Mouse (Mus musculus): ENCODE measurements at regions not wholly inside any gene's neighbourhood (a gene's known extent, or its start where the extent isn't known, plus 50 kb on each side); places are given as distances from the start of the nearest gene placed in this dataset.
"Not testable (repeated sequence)": the region's sequence is repeated elsewhere in the genome, so short reads cannot be mapped to it uniquely, and the experiment has no call there.

DNA sequence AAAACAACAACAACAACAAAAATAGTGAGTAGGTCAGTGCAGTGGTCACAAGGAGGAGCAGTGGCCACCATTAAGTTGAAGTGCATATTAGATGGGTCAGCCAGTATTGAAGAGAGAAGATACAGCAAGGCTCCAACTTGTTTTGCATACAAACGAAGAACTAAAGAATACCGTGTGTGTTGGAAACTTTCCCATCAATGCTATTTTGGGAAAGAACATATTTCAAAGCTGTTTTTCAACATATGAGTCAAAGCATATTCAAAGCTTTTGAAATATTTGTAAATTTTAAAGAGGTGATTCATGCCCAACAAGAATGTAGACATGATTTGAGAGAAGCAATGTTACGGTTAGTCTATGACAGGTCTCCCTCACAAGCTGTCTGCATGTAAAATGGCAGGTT is 157.9 kb upstream of the Fer start:
- DNase-seq (ENCODE audit: low read depth): no peak
- TF ChIP-seq CTCF (IDR thresholded peaks at IDR 0.05; ENCODE audit: borderline replicate concordance, extremely low read depth, insufficient read depth, insufficient read length) (no peak), POLR2A (IDR thresholded peaks at IDR 0.05; ENCODE audit: borderline replicate concordance, extremely low read depth, insufficient read depth, insufficient read length, poor library complexity, severe bottlenecking) (no peak)

DNA sequence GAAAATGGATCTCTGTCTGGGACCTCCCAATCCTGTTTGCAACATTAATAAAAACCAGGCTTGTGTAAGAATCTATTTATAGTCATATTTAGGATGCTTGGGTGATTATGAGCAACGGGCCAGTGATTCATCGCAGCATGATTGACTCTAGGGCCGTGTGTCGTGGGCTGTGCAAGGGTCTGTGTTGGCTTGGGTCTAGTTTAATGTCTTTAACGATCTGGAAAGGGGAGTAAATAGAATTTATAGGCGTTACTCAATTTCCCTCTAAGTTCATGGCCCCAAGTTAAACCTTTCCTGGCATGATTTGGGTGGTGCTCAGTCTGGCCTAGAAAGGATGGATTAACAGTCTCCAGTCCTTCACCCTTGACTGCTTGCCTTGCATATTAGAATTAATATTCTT is 149.9 kb upstream of the Fer start:
- no peak for TF ChIP-seq POLR2A (IDR thresholded peaks at IDR 0.05; ENCODE audit: borderline replicate concordance, extremely low read depth, insufficient read depth, insufficient read length, poor library complexity, severe bottlenecking)
- no peak for TF ChIP-seq CTCF (IDR thresholded peaks at IDR 0.05; ENCODE audit: borderline replicate concordance, extremely low read depth, insufficient read depth, insufficient read length)
- DNase-seq (ENCODE audit: low read depth): no peak

DNA sequence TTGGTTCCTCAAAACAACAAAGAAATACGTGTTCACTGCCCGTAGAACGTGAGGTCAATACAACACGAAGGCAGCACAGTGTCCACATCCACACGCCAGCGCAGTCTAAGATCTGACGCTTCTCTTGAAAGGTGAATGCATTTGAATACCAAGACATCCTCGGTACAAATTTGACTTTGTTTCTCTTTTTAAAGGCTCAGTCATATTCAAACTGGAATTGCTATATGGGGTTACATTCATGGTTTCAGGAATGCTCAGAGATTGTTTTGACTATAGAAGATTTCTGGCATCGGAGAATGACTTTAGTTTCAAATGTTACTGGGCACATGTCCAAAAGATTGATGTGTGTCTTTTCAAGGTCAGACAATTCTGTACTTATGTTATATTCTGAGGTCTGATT is 147.2 kb upstream of the Fer start:
- no peak for TF ChIP-seq CTCF (IDR thresholded peaks at IDR 0.05; ENCODE audit: borderline replicate concordance, extremely low read depth, insufficient read depth, insufficient read length)
- no peak for TF ChIP-seq POLR2A (IDR thresholded peaks at IDR 0.05; ENCODE audit: borderline replicate concordance, extremely low read depth, insufficient read depth, insufficient read length, poor library complexity, severe bottlenecking)
- no peak for DNase-seq (ENCODE audit: low read depth)

DNA sequence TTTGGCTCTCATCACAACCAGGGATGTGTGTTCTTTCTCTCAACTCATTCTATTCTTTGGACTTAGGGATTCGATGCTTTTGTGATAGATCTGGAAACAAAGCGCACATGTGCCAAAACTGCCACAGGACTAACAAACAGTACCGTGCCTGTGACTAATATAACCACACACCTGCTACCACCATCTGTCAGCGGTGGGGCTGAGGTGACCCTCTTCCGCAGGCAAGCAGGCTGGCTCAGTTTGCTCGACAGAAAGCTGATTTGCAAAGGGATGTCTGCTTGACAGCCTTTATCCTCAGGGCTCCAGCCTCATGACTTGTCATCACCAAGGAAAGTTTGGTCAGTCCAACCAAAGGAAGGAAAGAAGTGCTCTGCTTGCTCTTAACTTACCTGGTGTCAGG is 146.7 kb upstream of the Fer start:
- peak; percentile 83 for DNase-seq (ENCODE audit: low read depth)
- TF ChIP-seq POLR2A (IDR thresholded peaks at IDR 0.05; ENCODE audit: borderline replicate concordance, extremely low read depth, insufficient read depth, insufficient read length, poor library complexity, severe bottlenecking) (no peak), CTCF (IDR thresholded peaks at IDR 0.05; ENCODE audit: borderline replicate concordance, extremely low read depth, insufficient read depth, insufficient read length) (no peak)

DNA sequence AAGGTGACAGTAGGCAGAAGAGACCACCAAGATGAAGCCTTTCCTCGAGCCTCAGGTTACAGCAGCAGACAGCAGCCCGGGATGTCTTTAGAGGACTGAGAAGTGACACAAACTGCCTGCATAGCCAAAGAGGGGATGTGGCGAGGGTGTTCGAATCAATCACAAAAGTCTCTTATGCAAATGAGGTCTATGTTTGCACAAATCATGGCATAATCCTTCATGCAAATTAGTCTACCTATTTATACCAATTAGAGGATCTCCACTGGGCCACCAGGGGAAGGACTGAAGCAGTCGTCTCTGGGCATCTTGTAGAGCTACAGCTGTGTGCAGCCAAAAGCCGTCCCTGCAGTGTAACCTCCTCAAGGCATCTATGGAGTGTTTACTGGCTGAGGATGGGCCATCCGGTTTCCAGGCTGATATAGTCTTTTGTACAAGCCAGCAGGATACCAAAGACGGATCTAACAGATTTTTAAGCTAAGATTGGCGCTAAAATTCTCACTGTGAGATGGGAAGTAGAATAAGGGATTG is 145.7 kb upstream of the Fer start:
- TF ChIP-seq CTCF (IDR thresholded peaks at IDR 0.05; ENCODE audit: borderline replicate concordance, extremely low read depth, insufficient read depth, insufficient read length) (no peak), POLR2A (IDR thresholded peaks at IDR 0.05; ENCODE audit: borderline replicate concordance, extremely low read depth, insufficient read depth, insufficient read length, poor library complexity, severe bottlenecking) (no peak)
- DNase-seq (ENCODE audit: low read depth): peak; percentile 46

DNA sequence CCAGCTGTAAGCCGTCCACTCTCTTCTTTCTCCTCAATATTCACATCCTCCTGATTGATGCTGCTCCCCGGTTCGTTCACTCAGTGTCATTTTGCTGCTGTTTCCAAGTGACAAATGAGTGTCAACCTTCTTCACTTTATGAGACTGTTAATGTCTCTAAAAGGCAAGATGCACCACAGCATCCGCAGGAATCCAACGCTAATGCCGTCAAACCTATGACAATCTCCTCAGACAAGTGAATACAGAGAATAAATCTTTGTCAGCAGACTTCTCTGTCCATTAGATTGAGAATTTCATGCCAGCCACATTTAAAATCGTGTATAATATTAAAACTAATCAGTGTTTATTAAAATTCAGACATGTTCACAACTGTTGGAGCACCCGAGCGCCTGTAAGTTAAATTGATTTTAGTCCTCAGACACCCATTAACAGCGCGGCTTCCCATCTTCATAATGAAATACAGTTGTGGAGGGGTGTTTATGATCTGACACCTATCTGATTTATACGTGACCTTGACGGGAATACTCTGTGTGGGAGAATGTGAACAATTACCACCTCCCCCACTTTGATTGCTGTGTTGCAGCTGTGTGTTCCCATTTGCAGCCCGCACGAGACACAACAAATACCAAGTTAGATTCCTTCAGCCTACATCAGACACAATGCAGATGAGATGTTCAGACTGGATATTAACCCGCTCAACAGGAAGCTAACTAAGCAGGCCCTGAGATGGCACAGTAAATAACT is 143.7 kb upstream of the Fer start:
- DNase-seq (ENCODE audit: low read depth): peak; percentile 59
- TF ChIP-seq CTCF (IDR thresholded peaks at IDR 0.05; ENCODE audit: borderline replicate concordance, extremely low read depth, insufficient read depth, insufficient read length) (no peak), POLR2A (IDR thresholded peaks at IDR 0.05; ENCODE audit: borderline replicate concordance, extremely low read depth, insufficient read depth, insufficient read length, poor library complexity, severe bottlenecking) (no peak)

- TF ChIP-seq CTCF (IDR thresholded peaks at IDR 0.05; ENCODE audit: borderline replicate concordance, extremely low read depth, insufficient read depth, insufficient read length) (no peak), POLR2A (IDR thresholded peaks at IDR 0.05; ENCODE audit: borderline replicate concordance, extremely low read depth, insufficient read depth, insufficient read length, poor library complexity, severe bottlenecking) (no peak)
- DNase-seq (ENCODE audit: low read depth): no peak
Observed at GRCm38 (mm10) chr17:63719771-63720170, 143.1 kb upstream of the Fer start.

DNA sequence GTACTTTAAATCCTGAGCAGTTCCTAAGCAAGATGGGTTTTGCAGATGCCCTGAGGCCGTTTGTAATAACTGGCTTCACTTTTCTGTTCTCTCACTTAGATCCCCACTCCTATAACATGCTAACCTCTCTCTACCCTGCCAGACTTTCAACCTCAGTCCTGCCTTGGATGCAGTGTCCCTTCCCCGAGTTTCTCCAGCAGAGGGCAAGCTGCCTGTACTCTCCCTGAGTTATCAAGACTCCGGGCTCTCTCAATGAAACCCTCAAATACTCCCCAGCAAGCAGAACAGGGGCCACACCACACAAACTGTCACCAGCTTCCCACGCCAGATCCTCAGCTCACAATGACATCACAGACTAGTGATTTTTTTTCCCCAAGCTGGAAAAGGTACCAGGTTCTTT is 142.0 kb upstream of the Fer start:
- peak; percentile 47 for DNase-seq (ENCODE audit: low read depth)
- TF ChIP-seq CTCF (IDR thresholded peaks at IDR 0.05; ENCODE audit: borderline replicate concordance, extremely low read depth, insufficient read depth, insufficient read length) (peak; percentile 55; the same call in 1 of the 2 replicates), POLR2A (IDR thresholded peaks at IDR 0.05; ENCODE audit: borderline replicate concordance, extremely low read depth, insufficient read depth, insufficient read length, poor library complexity, severe bottlenecking) (no peak)

DNA sequence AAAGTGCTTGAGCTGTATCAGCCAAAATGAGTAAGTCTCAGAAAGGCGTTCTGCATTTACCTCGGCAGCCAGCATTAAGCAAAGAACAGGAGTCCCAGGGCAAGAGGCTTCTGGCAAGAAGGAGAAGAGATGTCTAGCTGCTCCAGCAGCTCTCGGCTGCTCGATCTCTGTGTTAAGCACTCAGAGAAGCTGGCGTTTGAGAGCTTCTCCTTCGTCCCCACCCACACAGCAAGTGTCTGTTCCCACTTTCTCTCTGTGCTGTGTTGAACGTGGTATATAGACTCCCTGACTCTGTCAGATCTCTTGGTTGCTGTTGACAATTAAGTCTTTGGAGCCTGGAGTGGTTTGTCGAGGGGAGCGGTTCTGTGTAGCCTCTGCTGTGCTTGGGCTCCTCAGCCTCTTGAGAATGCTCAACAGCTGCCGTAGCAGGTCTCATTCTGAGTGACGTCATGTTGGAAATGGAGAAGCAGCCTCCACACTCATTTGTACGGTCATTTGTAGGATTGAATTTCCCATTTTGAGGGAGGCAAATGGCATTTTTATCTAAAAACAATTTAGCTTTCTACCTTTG is 140.3 kb upstream of the Fer start:
- DNase-seq (ENCODE audit: low read depth): peak; percentile 12
- TF ChIP-seq CTCF (IDR thresholded peaks at IDR 0.05; ENCODE audit: borderline replicate concordance, extremely low read depth, insufficient read depth, insufficient read length): no peak
- no peak for TF ChIP-seq POLR2A (IDR thresholded peaks at IDR 0.05; ENCODE audit: borderline replicate concordance, extremely low read depth, insufficient read depth, insufficient read length, poor library complexity, severe bottlenecking)

DNA sequence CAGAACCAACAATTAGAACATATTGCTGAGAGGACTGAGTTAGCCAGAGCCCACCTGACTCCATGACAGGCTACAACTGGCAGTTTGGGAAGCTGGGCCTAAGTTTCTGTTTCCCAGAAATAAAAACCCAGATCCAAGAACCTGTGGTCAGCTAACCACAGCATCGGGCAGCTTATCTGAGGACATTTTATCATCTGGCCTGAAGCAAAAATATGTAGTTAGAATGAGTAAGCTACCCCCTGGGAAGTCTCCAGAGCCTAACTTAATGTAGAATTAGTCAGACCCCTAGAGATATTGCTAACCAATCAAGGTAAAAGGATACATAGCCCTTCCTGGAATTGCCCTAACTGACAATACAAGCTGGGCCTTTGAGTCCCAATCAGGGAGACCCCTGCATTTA is 124.7 kb upstream of the Fer start:
- no peak for TF ChIP-seq CTCF (IDR thresholded peaks at IDR 0.05; ENCODE audit: borderline replicate concordance, extremely low read depth, insufficient read depth, insufficient read length)
- no peak for TF ChIP-seq POLR2A (IDR thresholded peaks at IDR 0.05; ENCODE audit: borderline replicate concordance, extremely low read depth, insufficient read depth, insufficient read length, poor library complexity, severe bottlenecking)
- no peak for DNase-seq (ENCODE audit: low read depth)

DNA sequence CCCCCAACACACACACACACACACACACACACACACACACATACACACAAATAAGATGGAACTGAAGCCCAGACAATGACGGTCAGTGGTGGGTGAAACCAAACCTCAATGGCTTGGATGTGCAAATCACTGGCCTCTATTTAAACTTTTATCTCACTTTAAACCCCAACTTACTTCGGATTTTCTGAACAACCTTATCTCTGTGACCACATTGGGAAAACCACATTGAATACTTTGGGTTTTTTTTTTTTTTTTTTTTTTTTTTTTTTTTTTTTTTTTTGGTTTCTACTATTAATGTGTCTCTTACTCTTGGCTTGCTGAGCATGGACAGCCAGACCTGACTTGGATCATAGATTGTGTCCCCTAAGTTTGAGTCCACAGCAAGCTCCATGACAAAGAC is 123.2 kb upstream of the Fer start:
- no peak for DNase-seq (ENCODE audit: low read depth)
- no peak for TF ChIP-seq CTCF (IDR thresholded peaks at IDR 0.05; ENCODE audit: borderline replicate concordance, extremely low read depth, insufficient read depth, insufficient read length)
- TF ChIP-seq POLR2A (IDR thresholded peaks at IDR 0.05; ENCODE audit: borderline replicate concordance, extremely low read depth, insufficient read depth, insufficient read length, poor library complexity, severe bottlenecking): no peak

DNA sequence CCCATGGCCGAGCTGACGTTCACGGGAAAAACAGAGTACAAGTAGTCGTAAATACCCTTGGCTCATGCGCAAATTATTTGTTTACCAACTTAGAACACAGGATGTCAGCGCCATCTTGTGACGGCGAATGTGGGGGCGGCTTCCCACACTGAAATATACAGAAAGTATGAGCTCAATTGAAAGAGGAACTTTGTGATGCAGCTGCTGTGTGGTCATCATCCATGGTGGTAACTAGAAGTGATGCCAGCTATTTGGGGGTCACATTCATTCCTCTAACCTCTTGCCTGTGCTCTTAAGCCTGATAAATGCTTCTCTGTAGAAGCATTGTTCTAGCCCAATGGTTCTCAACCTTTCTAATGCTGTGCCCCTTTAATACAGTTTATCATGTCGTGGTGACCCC is 113.6 kb upstream of the Fer start:
- DNase-seq (ENCODE audit: low read depth): not testable (repeated sequence)

All from brain, embryonic 14.5 days (tissue).